Mouse (Mus musculus): Measurements from ENCODE around the gene Bmp10. TPM values are rescaled to one million over a fixed set of nuclear protein-coding genes. Genes with fewer than 3 reads are reported as not detected.

Gene Bmp10
- polyA plus RNA-seq, 1 experiment from 2014 or later, result not detected

Other genes starting within 250 kb of the Bmp10 start
- gene Antxr1, start 93.2 kb upstream of the Bmp10 start, polyA plus RNA-seq (2015; fragmentation: Nextera tagmentation; extraction: Ambion mirVana), result 3.4 and 3.9 TPM in 2 replicates
- gene Gkn1, start 78.1 kb upstream of the Bmp10 start, polyA plus RNA-seq (2015; fragmentation: Nextera tagmentation; extraction: Ambion mirVana), result not detected in 2 replicates
- not detected in 2 replicates for gene Gkn2, start 55.6 kb upstream of the Bmp10 start, polyA plus RNA-seq (2015; fragmentation: Nextera tagmentation; extraction: Ambion mirVana)
- 0.28 and 0.67 TPM in 2 replicates for gene Gkn3, start 40.1 kb upstream of the Bmp10 start, polyA plus RNA-seq (2015; fragmentation: Nextera tagmentation; extraction: Ambion mirVana)
- gene Arhgap25, start 104.3 kb downstream of the Bmp10 start, polyA plus RNA-seq (2015; fragmentation: Nextera tagmentation; extraction: Ambion mirVana), result 1.8 and 1.9 TPM in 2 replicates
- 2.0 and 2.1 TPM in 2 replicates for gene Prokr1, start 161.7 kb downstream of the Bmp10 start, polyA plus RNA-seq (2015; fragmentation: Nextera tagmentation; extraction: Ambion mirVana)
- gene Aplf, start 243.2 kb downstream of the Bmp10 start, polyA plus RNA-seq (2015; fragmentation: Nextera tagmentation; extraction: Ambion mirVana), result 7.2 and 7.7 TPM in 2 replicates